Mouse (Mus musculus) myocyte (in vitro differentiated cells): ENCODE data around the gene Gck. TPM values are rescaled to one million over a fixed set of nuclear protein-coding genes. Genes with fewer than 3 reads are reported as not detected.
"Not testable (repeated sequence)": the region's sequence is repeated elsewhere in the genome, so short reads cannot be mapped to it uniquely, and the experiment has no call there.

Experiments
- H3K27me3 ChIP-seq: one replicate; pipeline ENCODE4 v1.6.1; 2011; ENCODE audit not compliant: control insufficient read depth, insufficient read depth, insufficient read length
- H3K36me3 ChIP-seq: one replicate; pipeline ENCODE4 v1.6.1; 2011; ENCODE audit not compliant: control insufficient read depth, insufficient read depth
- H3K4me2 ChIP-seq: one replicate; pipeline ENCODE4 v1.6.1; 2011; ENCODE audit warnings: low read depth, control low read depth
- H3K4me3 ChIP-seq: one replicate; pipeline ENCODE4 v1.5.1; 2011; ENCODE audit warnings: mild to moderate bottlenecking, control low read depth, moderate library complexity
- H3K79me2 ChIP-seq: one replicate; pipeline ENCODE4 v1.6.1; 2011; ENCODE audit not compliant: control insufficient read depth, insufficient read depth
- H3ac ChIP-seq: one replicate; pipeline ENCODE4 v1.6.1; 2011; ENCODE audit not compliant: control insufficient read depth, insufficient read length
- CEBPB ChIP-seq: IDR thresholded peaks from 2 replicates; pipeline ENCODE4 v1.6.1; 2011; ENCODE audit warnings: mild to moderate bottlenecking, moderate library complexity; ENCODE audit not compliant: poor library complexity, insufficient read depth, severe bottlenecking
- E2F4 ChIP-seq: IDR thresholded peaks from one replicate; pipeline ENCODE4 v1.6.1; 2011; ENCODE audit warnings: mild to moderate bottlenecking, control low read depth, moderate library complexity; ENCODE audit not compliant: insufficient read depth
- MAX ChIP-seq: IDR thresholded peaks from one replicate; pipeline ENCODE4 v1.6.1; 2011; ENCODE audit warnings: low read depth, mild to moderate bottlenecking, control low read depth
- MYOD1 ChIP-seq, 3 experiments: IDR thresholded peaks; one replicate each; pipeline ENCODE4 v1.6.1; 2011; ENCODE audit warnings: control low read depth in 2 of 3, low read depth in 2 of 3, mild to moderate bottlenecking in 2 of 3, moderate library complexity in 1 of 3; ENCODE audit not compliant: insufficient read length in 2 of 3, control insufficient read depth in 1 of 3
- MYOG ChIP-seq, 3 experiments: IDR thresholded peaks; one replicate each; pipeline ENCODE4 v1.6.1; 2011; ENCODE audit warnings: control low read depth in 2 of 3, low read depth in 2 of 3, mild to moderate bottlenecking in 2 of 3; ENCODE audit not compliant: insufficient read length in 2 of 3, control insufficient read depth in 1 of 3, insufficient read depth in 1 of 3
- POLR2A ChIP-seq: IDR thresholded peaks from one replicate; pipeline ENCODE4 v1.6.1; 2011; ENCODE audit warnings: low read depth, mild to moderate bottlenecking, control low read depth, moderate library complexity; ENCODE audit not compliant: insufficient read length
- POLR2AphosphoS2 ChIP-seq: IDR thresholded peaks from one replicate; pipeline ENCODE4 v1.6.1; 2011; ENCODE audit warnings: low read depth, control low read depth; ENCODE audit not compliant: insufficient read length
- REST ChIP-seq: IDR thresholded peaks from one replicate; pipeline ENCODE4 v1.6.1; 2011; ENCODE audit warnings: mild to moderate bottlenecking, control low read depth, moderate library complexity; ENCODE audit not compliant: insufficient read depth, insufficient read length
- SRF ChIP-seq: IDR thresholded peaks from one replicate; pipeline ENCODE4 v1.6.1; 2011; ENCODE audit warnings: low read depth; ENCODE audit not compliant: control insufficient read depth, insufficient read length
- TCF12 ChIP-seq: IDR thresholded peaks from one replicate; pipeline ENCODE4 v1.6.1; 2011; ENCODE audit warnings: mild to moderate bottlenecking, control low read depth; ENCODE audit not compliant: poor library complexity, insufficient read depth, severe bottlenecking
- TCF3 ChIP-seq: IDR thresholded peaks from one replicate; pipeline ENCODE4 v1.6.1; 2011; ENCODE audit warnings: low read depth, control low read depth; ENCODE audit not compliant: insufficient read length
- USF1 ChIP-seq: IDR thresholded peaks from one replicate; pipeline ENCODE4 v1.6.1; 2011; ENCODE audit warnings: low read depth, mild to moderate bottlenecking, control low read depth, moderate library complexity
- polyA plus RNA-seq: library from polyadenylated mRNA; unstranded; fragments of >200 nt; fragmentation: generic; extraction: Trizol; gene quantifications from one replicate; pipeline ENCODE4 v1.2.1, GENCODE M21; 2012; ENCODE audit warnings: missing spikeins

Gck gene
- polyA plus RNA-seq, 1 experiment, result 0.07 TPM

DNA sequence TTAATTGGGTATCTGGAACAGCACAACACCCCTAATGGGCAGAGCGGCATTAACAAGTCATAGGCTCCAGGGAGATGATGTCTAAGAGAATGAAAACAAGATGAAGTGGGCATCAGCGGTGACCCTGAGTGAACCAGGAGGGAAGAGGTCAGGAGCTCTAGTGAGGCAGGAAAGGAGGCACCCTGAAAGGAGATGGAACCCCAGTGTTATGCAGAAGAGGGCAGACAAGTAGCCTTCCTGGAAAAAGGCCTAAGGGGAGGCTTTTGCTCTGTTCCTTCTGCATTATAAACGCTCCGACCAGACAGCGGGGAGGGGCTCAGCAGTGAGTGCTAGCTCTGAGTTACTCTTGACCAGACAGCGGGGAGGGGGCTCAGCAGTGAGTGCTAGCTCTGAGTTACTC, 6.9 kb downstream of the Gck start:
- Histone ChIP-seq H3K79me2 (no peaks in the 10 kb centered on the region), H3K36me3 (no peaks in the 10 kb centered on the region), H3K27me3 (peaks cover 30% of the 10 kb centered on the region), H3K4me2 (no peak overlapping the region), H3K4me3 (no peak overlapping the region), H3ac (no peak overlapping the region)
- no peak for TF ChIP-seq REST
- no peak for TF ChIP-seq MAX

DNA sequence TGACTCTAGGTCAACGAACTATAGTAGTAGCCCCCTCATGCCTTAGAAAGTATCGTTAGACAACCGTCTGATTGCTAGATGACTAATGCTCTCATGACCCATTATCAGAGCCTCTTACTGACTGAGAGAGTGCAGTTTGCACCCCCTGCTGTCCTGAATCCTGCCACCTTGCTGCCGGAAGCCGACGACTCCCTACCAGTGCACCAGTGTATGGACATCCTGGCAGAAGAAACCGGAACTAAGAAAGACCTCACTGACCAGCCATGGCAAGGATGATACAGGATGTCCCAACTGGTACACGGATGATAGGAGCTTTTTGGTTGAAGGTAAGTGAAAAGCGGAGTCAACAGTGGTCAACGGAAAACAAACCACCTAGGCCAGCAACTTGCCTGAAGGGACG, 15.3 kb downstream of the Gck start:
- H3K4me3 ChIP-seq, H3K27me3 ChIP-seq, H3ac ChIP-seq, H3K36me3 ChIP-seq, H3K4me2 ChIP-seq, H3K79me2 ChIP-seq: not testable (repeated sequence)

DNA sequence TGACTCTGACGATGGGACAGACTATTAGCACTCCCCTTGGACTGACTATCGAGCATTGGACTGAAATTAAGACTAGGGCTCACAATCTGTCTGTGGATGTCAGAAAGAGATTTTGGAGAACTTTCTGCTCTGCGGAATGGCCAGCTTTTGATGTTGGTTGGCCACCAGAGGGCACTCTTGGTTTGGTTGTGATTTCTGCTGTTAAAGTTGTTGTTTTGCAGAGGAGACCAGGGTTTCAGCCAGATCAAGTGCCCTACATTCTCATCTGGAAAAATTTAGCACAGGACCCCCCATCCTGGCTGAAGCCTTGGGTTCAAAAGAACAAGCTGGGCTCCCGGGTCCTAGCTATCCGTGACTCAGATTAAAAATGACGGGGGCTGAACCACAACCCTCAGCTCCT, 17.9 kb downstream of the Gck start:
- H3K27me3 ChIP-seq, H3K4me2 ChIP-seq: not testable (repeated sequence)

DNA sequence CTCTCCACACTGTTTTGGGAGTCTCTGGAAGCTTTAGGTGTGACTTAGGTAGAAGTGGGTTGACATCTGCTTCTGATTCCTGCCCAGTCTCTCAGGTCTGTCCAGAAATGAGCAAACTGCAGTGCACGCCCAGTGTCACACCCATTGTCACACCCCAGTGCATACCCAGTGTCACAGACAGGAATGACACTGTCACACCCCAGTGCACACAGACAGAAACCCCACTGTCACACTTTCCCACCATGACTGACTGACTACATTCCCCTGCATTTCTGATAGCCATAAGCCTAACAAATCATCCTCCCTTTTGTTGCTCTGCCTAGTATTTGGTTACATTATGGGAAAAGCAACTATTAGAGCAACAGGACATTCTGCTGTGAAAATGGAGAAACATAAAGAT, 19.3 kb downstream of the Gck start:
- no peaks in the 10 kb centered on the region for H3K79me2 ChIP-seq
- no peak overlapping the region for H3ac ChIP-seq
- H3K27me3 ChIP-seq, result peaks cover 14% of the 10 kb centered on the region
- H3K4me2 ChIP-seq, result no peak overlapping the region
- no peak overlapping the region for H3K4me3 ChIP-seq
- no peak for TF ChIP-seq MYOG (IDR thresholded peaks at IDR 0.05; ENCODE audit: control insufficient read depth in 1 of 3, insufficient read depth in 1 of 3, insufficient read length in 2 of 3, low read depth in 2 of 3)
- no peaks in the 10 kb centered on the region for H3K36me3 ChIP-seq

More for the DNA sequence above, 17.9 kb downstream of the Gck start:
- H3K4me3 ChIP-seq, H3K79me2 ChIP-seq, H3K36me3 ChIP-seq, H3ac ChIP-seq: not testable (repeated sequence)

DNA sequence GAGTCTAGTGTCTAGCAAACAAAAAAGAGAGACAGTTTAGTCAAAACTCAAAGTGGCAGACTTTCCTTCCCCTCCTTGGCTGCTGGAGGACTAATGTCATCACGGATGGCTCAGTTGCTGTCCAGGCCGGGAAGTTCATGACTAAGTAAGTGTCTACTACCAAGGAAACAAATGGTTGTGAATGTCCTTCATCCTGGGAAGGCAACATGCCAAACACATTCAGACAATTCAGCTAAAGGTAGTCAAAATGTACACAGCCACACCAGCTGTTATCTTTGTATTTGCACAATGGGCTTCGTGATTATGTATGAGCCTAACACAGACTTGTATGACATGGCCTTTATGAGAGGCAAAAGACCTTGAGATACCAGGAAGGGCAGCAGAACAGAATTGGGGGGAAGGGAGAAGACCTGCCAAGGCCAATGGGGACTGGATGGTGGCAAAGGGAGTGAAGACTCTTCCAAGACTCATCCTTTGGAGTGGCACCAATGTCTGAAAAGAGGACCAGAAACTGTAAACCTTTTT, 23.1 kb downstream of the Gck start:
- H3K27me3 ChIP-seq, result peaks cover 26% of the 10 kb centered on the region
- H3ac ChIP-seq, result no peak overlapping the region
- H3K4me2 ChIP-seq, result no peak overlapping the region
- H3K79me2 ChIP-seq, result no peaks in the 10 kb centered on the region
- no peak for TF ChIP-seq REST
- TF ChIP-seq CEBPB, result no peak
- no peak for TF ChIP-seq POLR2A
- TF ChIP-seq TCF3, result no peak
- no peak for TF ChIP-seq SRF
- TF ChIP-seq POLR2AphosphoS2, result no peak
- no peak for TF ChIP-seq MAX
- H3K4me3 ChIP-seq, result no peak overlapping the region
- H3K36me3 ChIP-seq, result no peaks in the 10 kb centered on the region

DNA sequence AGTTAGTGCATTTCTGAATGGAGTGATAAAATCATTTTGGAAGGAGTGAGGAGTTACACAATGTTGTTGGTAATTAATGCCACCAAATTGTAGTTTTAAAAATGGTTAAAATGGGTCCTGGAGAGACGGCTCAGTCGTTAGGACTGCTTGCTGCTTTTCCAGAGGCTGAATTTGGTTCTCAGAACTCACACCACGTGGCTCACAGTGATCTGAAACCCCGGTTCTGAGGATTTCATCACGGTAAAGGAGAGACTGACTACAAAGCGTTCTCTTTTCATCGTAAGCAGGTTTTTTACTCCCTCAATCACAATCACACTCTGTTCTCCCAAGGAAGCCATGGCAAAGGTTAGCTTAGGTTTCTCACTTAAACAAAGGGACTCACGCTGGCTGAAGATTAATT, 25.2 kb downstream of the Gck start:
- no peaks in the 10 kb centered on the region for H3K36me3 ChIP-seq
- H3K27me3 ChIP-seq, result peaks cover 22% of the 10 kb centered on the region
- no peaks in the 10 kb centered on the region for H3K79me2 ChIP-seq
- no peak for TF ChIP-seq POLR2A
- TF ChIP-seq TCF3, result no peak
- no peak for TF ChIP-seq TCF12
- no peak for TF ChIP-seq POLR2AphosphoS2
- no peak for TF ChIP-seq REST
- no peak for TF ChIP-seq E2F4
- no peak for TF ChIP-seq MAX
- no peak for TF ChIP-seq USF1
- no peak for TF ChIP-seq CEBPB
- TF ChIP-seq SRF, result no peak
- no peak for TF ChIP-seq MYOD1 (IDR thresholded peaks at IDR 0.05; ENCODE audit: control insufficient read depth in 1 of 3, insufficient read length in 2 of 3, low read depth in 2 of 3)
- TF ChIP-seq MYOG (IDR thresholded peaks at IDR 0.05; ENCODE audit: control insufficient read depth in 1 of 3, insufficient read depth in 1 of 3, insufficient read length in 2 of 3, low read depth in 2 of 3), result no peak
- H3ac ChIP-seq, result no peak overlapping the region
- H3K4me2 ChIP-seq, result no peak overlapping the region
- no peak overlapping the region for H3K4me3 ChIP-seq
